Mouse (Mus musculus): ENCODE results near the gene Vmn2r12. TPM values are rescaled to one million over a fixed set of nuclear protein-coding genes. Genes with fewer than 3 reads are reported as not detected.
"Not testable (repeated sequence)": the region's sequence is repeated elsewhere in the genome, so short reads cannot be mapped to it uniquely, and the experiment has no call there.

Vmn2r12 gene
- polyA plus RNA-seq (2015; fragmentation: Nextera tagmentation; extraction: Ambion mirVana): not detected in 2 replicates

DNA sequence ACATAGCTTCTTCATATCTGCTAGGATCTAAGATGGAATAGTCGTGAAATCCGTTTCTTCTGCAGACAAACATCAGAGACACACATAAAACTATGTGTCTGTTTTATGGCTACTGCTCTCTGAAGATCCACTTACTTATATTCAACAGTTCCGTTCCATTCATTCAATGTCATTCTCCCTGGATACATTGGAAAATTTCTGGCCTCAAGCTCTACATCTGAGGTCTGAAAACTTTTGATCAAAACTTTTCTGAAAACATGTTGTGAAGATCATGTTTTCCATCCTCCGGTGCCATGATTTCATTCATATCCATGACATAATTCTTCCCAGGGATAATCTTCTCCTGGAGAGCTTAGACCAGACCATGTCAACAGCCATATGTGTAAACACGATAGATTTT is at the start of gene Vmn2r12:
Vmn2r12 (minus strand) TSS at position 101 of the 400 bp plus-strand sequence.
- not testable (repeated sequence) for H3K4me2 ChIP-seq (replicated peaks); H3K9ac ChIP-seq (replicated peaks); H3K4me3 ChIP-seq (replicated peaks); ATAC-seq; H3K36me3 ChIP-seq; H3K27me3 ChIP-seq; H3K27ac ChIP-seq; H3K4me1 ChIP-seq (replicated peaks); H3K9me3 ChIP-seq
- WGBS: 82% methylated on average over 5 of the region's 5 CpGs

- H3K27me3 ChIP-seq: no peaks in the 10 kb centered on the region
- H3K9ac ChIP-seq (replicated peaks): no peak overlapping the region
- no peak overlapping the region for H3K4me3 ChIP-seq (replicated peaks)
- H3K4me1 ChIP-seq (replicated peaks): no peaks in the 10 kb centered on the region
- no peak overlapping the region for H3K27ac ChIP-seq
- WGBS: 83% methylated on average over 2 of the region's 2 CpGs
- H3K4me2 ChIP-seq (replicated peaks): no peak overlapping the region
- ATAC-seq: no peak
- H3K9me3 ChIP-seq: peaks cover 8% of the 10 kb centered on the region; the same call in 1 of the 2 replicates
- H3K36me3 ChIP-seq: no peaks in the 10 kb centered on the region
Measured at GRCm38 (mm10) chr5:109139546-109139945, 41.8 kb upstream of the Vmn2r12 start.

DNA sequence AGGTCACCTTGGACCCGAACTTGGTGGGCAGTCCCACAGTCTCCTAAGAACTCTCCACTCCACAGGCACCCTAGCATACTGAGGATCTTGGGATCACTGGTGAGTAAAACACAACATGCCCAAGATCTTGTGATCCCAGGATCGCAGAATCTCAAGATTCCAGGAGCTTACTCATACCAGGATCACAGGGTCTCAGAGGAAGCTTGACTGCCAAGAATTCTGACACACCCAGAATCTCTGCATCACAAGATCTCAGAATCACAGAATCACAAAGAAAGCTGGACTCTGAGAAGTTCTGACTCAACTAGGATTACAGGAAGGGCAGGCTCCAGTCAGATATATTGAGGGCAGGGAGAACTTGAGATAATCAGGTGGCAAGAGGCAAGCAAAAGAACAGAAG is 39.0 kb upstream of the Vmn2r12 start:
- 87% methylated on average over 2 of the region's 2 CpGs for WGBS
- ATAC-seq: no peak
- no peak overlapping the region for H3K4me2 ChIP-seq (replicated peaks)
- no peak overlapping the region for H3K9ac ChIP-seq (replicated peaks)
- no peak overlapping the region for H3K27ac ChIP-seq
- no peaks in the 10 kb centered on the region for H3K27me3 ChIP-seq
- no peaks in the 10 kb centered on the region for H3K4me1 ChIP-seq (replicated peaks)
- no peaks in the 10 kb centered on the region for H3K36me3 ChIP-seq
- H3K4me3 ChIP-seq (replicated peaks): no peak overlapping the region
- peaks cover 17% of the 10 kb centered on the region; the same call in 1 of the 2 replicates for H3K9me3 ChIP-seq

- 80% methylated on average over 3 of the region's 3 CpGs for WGBS
- H3K36me3 ChIP-seq; H3K27ac ChIP-seq; H3K4me3 ChIP-seq (replicated peaks); H3K27me3 ChIP-seq; H3K9me3 ChIP-seq; H3K4me1 ChIP-seq (replicated peaks); H3K9ac ChIP-seq (replicated peaks); H3K4me2 ChIP-seq (replicated peaks); ATAC-seq: not testable (repeated sequence)
Measured at GRCm38 (mm10) chr5:109096482-109096881, 1.3 kb downstream of the Vmn2r12 start.

GRCm38 (mm10) chr5:109072016-109072415 is 25.7 kb downstream of the Vmn2r12 start:
- H3K27me3 ChIP-seq; H3K4me1 ChIP-seq (replicated peaks); H3K4me2 ChIP-seq (replicated peaks); H3K4me3 ChIP-seq (replicated peaks); ATAC-seq; H3K9me3 ChIP-seq; H3K27ac ChIP-seq; H3K36me3 ChIP-seq; H3K9ac ChIP-seq (replicated peaks): not testable (repeated sequence)
- WGBS: 49% methylated on average over 4 of the region's 4 CpGs

DNA sequence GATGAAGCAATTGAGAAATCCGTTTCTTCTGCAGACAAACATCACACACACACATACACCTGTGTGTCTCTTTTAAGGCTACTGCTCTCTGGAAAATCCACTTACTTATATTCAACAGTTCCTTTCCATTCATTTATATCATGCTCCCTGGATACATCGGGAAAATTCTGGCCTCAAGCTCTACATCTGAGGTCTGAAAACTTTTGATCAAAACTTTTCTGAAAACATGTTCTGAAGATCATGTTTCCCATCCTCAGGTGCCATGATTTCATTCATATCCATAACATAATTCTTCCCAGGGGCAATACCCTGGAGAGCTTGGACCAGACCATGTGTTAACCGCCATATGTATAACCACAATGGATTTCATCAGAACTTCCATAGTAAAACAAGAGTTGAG is 38.3 kb downstream of the Vmn2r12 start, which contains the start of gene Vmn2r11:
Vmn2r11 (minus strand) TSS at position 101 of the 400 bp plus-strand sequence.
- not testable (repeated sequence) for H3K27me3 ChIP-seq; H3K4me3 ChIP-seq (replicated peaks); H3K4me2 ChIP-seq (replicated peaks); H3K4me1 ChIP-seq (replicated peaks); H3K27ac ChIP-seq; H3K9ac ChIP-seq (replicated peaks); H3K36me3 ChIP-seq; ATAC-seq
- WGBS: 86% methylated on average over 3 of the region's 3 CpGs
- peaks cover 20% of the 10 kb centered on the region for H3K9me3 ChIP-seq

DNA sequence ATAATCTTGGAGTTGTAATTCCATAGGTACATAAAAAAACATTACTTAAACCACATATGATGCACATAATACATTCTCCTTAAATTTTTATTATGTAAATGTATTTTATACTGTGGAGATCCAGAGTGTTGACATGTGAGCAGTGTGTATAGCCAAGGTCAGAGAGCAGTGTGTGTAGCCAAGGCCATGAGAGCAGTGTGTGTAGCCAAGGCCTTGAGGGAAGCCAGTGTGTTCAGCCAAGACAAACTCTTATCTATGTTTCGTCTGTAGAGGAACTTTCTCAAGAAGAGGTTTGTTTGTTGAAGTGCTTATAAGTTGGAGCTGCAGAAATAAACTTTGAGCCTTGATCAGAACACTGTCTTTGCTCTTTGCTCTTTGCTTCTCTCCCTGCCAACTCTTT is 42.5 kb downstream of the Vmn2r12 start:
- ATAC-seq: no peak
- H3K4me3 ChIP-seq (replicated peaks): no peak overlapping the region
- no peaks in the 10 kb centered on the region for H3K27me3 ChIP-seq
- H3K27ac ChIP-seq: no peak overlapping the region
- no peak overlapping the region for H3K4me2 ChIP-seq (replicated peaks)
- H3K9me3 ChIP-seq: peaks cover 11% of the 10 kb centered on the region
- no peak overlapping the region for H3K9ac ChIP-seq (replicated peaks)
- 83% methylated on average over 1 of the region's 1 CpGs for WGBS
- no peaks in the 10 kb centered on the region for H3K4me1 ChIP-seq (replicated peaks)
- H3K36me3 ChIP-seq: no peaks in the 10 kb centered on the region

Other genes starting within 250 kb of the Vmn2r12 start
- gene Vmn2r9, start 245.3 kb downstream of the Vmn2r12 start, polyA plus RNA-seq (2015; fragmentation: Nextera tagmentation; extraction: Ambion mirVana): not detected in 2 replicates
- gene Vmn2r10, start 91.4 kb downstream of the Vmn2r12 start, polyA plus RNA-seq (2015; fragmentation: Nextera tagmentation; extraction: Ambion mirVana): not detected in 2 replicates
- not detected in 2 replicates for gene Vmn2r11, start 38.4 kb downstream of the Vmn2r12 start, polyA plus RNA-seq (2015; fragmentation: Nextera tagmentation; extraction: Ambion mirVana)
- gene Vmn2r13, start 94.2 kb upstream of the Vmn2r12 start, polyA plus RNA-seq (2015; fragmentation: Nextera tagmentation; extraction: Ambion mirVana): not detected in 2 replicates
- not detected in 2 replicates for gene Vmn2r14, start 126.8 kb upstream of the Vmn2r12 start, polyA plus RNA-seq (2015; fragmentation: Nextera tagmentation; extraction: Ambion mirVana)
- not detected in 2 replicates for gene Vmn2r15, start 199.7 kb upstream of the Vmn2r12 start, polyA plus RNA-seq (2015; fragmentation: Nextera tagmentation; extraction: Ambion mirVana)
- gene Vmn2r16, start 232.2 kb upstream of the Vmn2r12 start, polyA plus RNA-seq (2015; fragmentation: Nextera tagmentation; extraction: Ambion mirVana): not detected in 2 replicates

Data from midbrain, embryonic 13.5 days (tissue).